Mouse (Mus musculus) hindbrain, embryonic 14.5 days (tissue): ENCODE measurements around the gene Calcb. TPM values are rescaled to one million over a fixed set of nuclear protein-coding genes. Genes with fewer than 3 reads are reported as not detected.

Experiments
- ATAC-seq: fragments of 200-750 bp; cut with Nextera tagmentation; 2 replicates; pipeline ENCODE4 v1.8.0; 2017; ENCODE audit warnings: moderate number of reproducible peaks, mild to moderate bottlenecking, moderate TSS enrichment, moderate library complexity; ENCODE audit not compliant: low FRiP score
- DNase-seq: peaks from one replicate; pipeline ENCODE4 v3.0.0-alpha.2; 2015; ENCODE audit warnings: low spot score
- H3K27ac ChIP-seq: fragments of 300-500 bp; sonication (generic); 2 replicates; pipeline ENCODE4 v1.5.1; 2014; ENCODE audit warnings: mild to moderate bottlenecking, moderate library complexity
- H3K27me3 ChIP-seq: fragments of 300-500 bp; sonication (generic); 2 replicates; pipeline ENCODE4 v1.6.1; 2014; ENCODE audit warnings: mild to moderate bottlenecking, low read length, mixed read lengths; ENCODE audit not compliant: control insufficient read depth, insufficient read depth
- H3K36me3 ChIP-seq: fragments of 300-500 bp; sonication (generic); replicated peaks from 2 replicates; pipeline ENCODE4 v1.6.1; 2014; ENCODE audit not compliant: control insufficient read depth, insufficient read depth
- H3K4me1 ChIP-seq: fragments of 300-500 bp; sonication (generic); replicated peaks from 2 replicates; pipeline ENCODE4 v1.6.1; 2014; ENCODE audit warnings: antibody characterized with exemption, low read length, mixed read lengths; ENCODE audit not compliant: control insufficient read depth, insufficient read depth
- H3K4me2 ChIP-seq: fragments of 300-500 bp; sonication (generic); replicated peaks from 2 replicates; pipeline ENCODE4 v1.6.1; 2014; ENCODE audit warnings: mild to moderate bottlenecking, moderate library complexity
- H3K4me3 ChIP-seq: fragments of 300-500 bp; sonication (generic); replicated peaks from 2 replicates; pipeline ENCODE4 v1.5.1; 2014; ENCODE audit warnings: mild to moderate bottlenecking, low read length
- H3K9ac ChIP-seq: fragments of 300-500 bp; sonication (generic); 2 replicates; pipeline ENCODE4 v1.6.1; 2014
- H3K9me3 ChIP-seq: fragments of 300-500 bp; sonication (generic); 2 replicates; pipeline ENCODE4 v1.6.1; 2016; ENCODE audit warnings: low read length; ENCODE audit not compliant: control insufficient read depth
- WGBS: fragments of 180-500 bp; shearing (Covaris S2); extraction: QIAGEN DNeasy Blood & Tissue Kit; methylation state at CpG from one replicate; pipeline ENCODE4 v1.1.7; 2014; 5-methylcytosine and 5-hydroxymethylcytosine counted together
- polyA plus RNA-seq: library from polyadenylated mRNA; unstranded; fragments of >200 nt; fragmentation: Nextera tagmentation; extraction: Ambion mirVana; gene quantifications from 2 replicates; pipeline ENCODE4 v1.2.1, GENCODE M21; 2014

Calcb gene
- polyA plus RNA-seq, 1 experiment from 2014 or later = 11.6 TPM

GRCm38 (mm10) chr7:114769041-114769440 is 50.6 kb downstream of the Calcb start:
- Histone ChIP-seq H3K4me3 (no peak overlapping the region), H3K27me3 (no peaks in the 10 kb centered on the region), H3K4me2 (no peak overlapping the region), H3K9ac (no peak overlapping the region), H3K9me3 (no peaks in the 10 kb centered on the region), H3K4me1 (no peaks in the 10 kb centered on the region), H3K27ac (no peak overlapping the region), H3K36me3 (no peaks in the 10 kb centered on the region)
- ATAC-seq (no peak), DNase-seq (no peak)
- WGBS = 84% methylated on average over 4 of the region's 4 CpGs

GRCm38 (mm10) chr7:114770586-114770985 is 52.1 kb downstream of the Calcb start:
- Histone ChIP-seq H3K4me1 (no peaks in the 10 kb centered on the region), H3K4me3 (no peak overlapping the region), H3K27ac (no peak overlapping the region), H3K9ac (no peak overlapping the region), H3K36me3 (no peaks in the 10 kb centered on the region), H3K4me2 (no peak overlapping the region), H3K27me3 (no peaks in the 10 kb centered on the region), H3K9me3 (no peaks in the 10 kb centered on the region)
- no peak for ATAC-seq
- no peak for DNase-seq
- 93% methylated on average over 3 of the region's 3 CpGs for WGBS

- H3K36me3 ChIP-seq = no peaks in the 10 kb centered on the region
Observed at GRCm38 (mm10) chr7:114771801-114772200, 53.4 kb downstream of the Calcb start.

More at GRCm38 (mm10) chr7:114771801-114772200, 53.4 kb downstream of the Calcb start:
- Histone ChIP-seq H3K9me3 (no peaks in the 10 kb centered on the region), H3K4me2 (no peak overlapping the region), H3K27me3 (no peaks in the 10 kb centered on the region), H3K27ac (no peak overlapping the region), H3K4me3 (no peak overlapping the region), H3K9ac (no peak overlapping the region), H3K4me1 (no peaks in the 10 kb centered on the region)
- WGBS = 84% methylated on average over 7 of the region's 7 CpGs
- ATAC-seq = no peak
- no peak for DNase-seq

Other genes with a start within 250 kb of the Calcb start
- gene Cyp2r1, start 155.7 kb upstream of the Calcb start, polyA plus RNA-seq = 0.94 and 1.2 TPM in 2 replicates
- 23.1 and 28.3 TPM in 2 replicates for gene Calca, start 82.3 kb upstream of the Calcb start, polyA plus RNA-seq
- gene Insc, start 25.1 kb downstream of the Calcb start, polyA plus RNA-seq = 2.9 and 3.1 TPM in 2 replicates